Mouse (Mus musculus) c-Kit-positive CD71-positive TER-119-positive erythroid progenitor cells, embryonic 14.5 days (primary cell): Measurements from ENCODE around the gene Zfp981.
"Not testable (repeated sequence)": the region's sequence is repeated elsewhere in the genome, so short reads cannot be mapped to it uniquely, and the experiment has no call there.

Experiments
- DNase-seq: peaks from one replicate; pipeline ENCODE4 v3.0.0-alpha.2; 2013; ENCODE audit warnings: low spot score

Gene Zfp981

DNA sequence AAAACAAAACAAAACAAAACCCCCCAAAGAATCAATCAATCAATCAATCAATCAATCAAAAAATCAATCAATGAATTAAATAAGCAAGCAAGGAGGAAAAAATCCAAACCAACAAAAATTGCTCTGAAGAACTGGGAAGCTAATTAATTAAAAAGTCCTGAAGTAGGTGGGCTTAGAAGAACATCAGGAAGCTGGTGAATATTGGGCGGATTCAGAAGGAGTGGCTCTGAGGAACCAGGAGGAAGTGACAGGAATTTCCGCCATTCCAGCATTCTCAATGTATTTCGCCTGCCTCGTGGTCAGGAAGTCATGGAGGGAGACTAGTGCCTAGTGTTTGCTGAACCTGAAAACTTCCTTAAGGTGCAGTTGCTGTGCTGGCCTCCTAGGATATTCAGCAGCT is at the start of gene Zfp981:
TSS of gene Zfp981 (plus strand) at position 301 of the 400 bp plus-strand sequence.
- not testable (repeated sequence) for DNase-seq

DNA sequence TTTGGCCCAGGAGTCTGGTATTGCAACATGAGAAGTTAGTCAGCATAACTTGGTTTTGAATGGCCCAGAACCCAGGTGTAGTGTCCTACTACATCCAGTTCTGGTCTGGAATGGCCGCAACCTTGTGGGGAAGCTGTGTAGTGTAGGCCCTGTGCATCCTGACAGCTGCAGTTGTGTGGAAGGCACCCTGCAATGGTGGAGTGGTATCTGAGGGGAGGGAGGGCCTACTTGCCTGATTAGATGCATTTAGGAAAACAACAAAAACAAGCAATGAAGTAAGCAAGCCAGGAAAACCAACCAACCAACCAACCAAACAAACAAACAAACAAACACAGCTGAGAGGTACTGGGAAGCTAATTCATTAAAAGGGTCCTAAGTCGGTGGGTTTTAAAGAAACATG is 49.3 kb upstream of the Zfp981 start:
- not testable (repeated sequence) for DNase-seq

- DNase-seq, result not testable (repeated sequence)
Observed at GRCm38 (mm10) chr4:146454170-146454569, 47.7 kb upstream of the Zfp981 start.

DNA sequence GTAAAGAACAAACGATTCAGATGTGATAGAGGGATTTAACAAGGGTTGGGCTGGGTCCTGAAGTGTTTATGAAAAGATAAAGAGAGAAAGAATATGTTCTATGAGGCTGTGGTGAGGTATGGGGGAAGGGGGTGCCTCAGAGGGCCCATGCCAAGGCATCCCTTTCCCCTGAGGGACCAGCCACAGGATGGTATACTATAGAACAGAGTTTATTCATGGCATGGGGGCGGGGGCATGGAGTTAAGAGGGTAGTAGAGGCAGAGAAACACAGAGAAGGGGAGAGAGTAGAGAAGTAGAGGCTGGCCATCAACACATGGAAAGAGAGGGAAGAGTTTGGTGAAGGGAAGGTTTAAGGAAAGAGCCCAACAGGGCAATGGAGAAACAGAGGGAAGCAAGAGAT is 46.9 kb upstream of the Zfp981 start:
- DNase-seq, result no peak

- no peak for DNase-seq
Observed at GRCm38 (mm10) chr4:146455321-146455721, 46.5 kb upstream of the Zfp981 start.

GRCm38 (mm10) chr4:146456061-146456726 is 45.6 kb upstream of the Zfp981 start:
- DNase-seq, result no peak

DNA sequence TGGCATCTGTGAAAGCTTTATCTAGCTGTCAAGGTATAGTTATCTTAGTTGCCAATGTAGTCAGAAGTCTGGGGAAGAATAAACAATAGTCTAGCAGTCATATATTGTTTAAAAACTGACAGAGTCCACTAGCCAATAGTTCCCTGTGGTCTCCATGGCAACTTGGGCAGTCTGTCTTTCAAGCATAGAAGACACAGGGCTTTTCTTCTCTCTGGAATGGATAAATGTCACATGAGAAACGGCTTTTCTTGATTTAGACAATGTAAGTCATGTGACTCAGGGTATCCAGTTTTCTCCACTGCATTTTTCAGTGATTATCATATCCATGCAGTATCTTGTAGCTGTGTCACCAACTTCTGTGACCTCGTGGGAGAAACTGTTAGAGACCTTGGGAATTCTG is 44.7 kb upstream of the Zfp981 start:
- DNase-seq, result no peak

DNA sequence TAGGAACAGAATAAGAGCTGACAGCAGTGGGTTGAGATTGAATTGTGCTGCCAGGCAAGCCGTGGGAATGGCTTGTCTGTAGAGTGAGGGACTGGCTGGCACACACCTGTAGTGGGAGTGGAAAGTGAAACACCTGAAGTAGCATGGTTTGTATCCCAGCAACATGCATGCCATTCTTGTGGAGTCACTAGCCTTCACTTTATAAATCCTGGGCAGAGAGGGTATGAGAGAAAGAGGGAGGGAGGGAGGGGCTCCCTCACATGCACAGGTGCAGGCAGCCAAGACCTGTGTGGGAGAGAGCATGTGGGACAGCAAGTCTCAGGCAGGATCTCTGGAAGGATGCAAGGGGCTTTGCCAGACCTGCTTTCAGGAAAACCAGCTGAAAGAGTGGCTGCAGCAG is 44.1 kb upstream of the Zfp981 start:
- no peak for DNase-seq

DNA sequence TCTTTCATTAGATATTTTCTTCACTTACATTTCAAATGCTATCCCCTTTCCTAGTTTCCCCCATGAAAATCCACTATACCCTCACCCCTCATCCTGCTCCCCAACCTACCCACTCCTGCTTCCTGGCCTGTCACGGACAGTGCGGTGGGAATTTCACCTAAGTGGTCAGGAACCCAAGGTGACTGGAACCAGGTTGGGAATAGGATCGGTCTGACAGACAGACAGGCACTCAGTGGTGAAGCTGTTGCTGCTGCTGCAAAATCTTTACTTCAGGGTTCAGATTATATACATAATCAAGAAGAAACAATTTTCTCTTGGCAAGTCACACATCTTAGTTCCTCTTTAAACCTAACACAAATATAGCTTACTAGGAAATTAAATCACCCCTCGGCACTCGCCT is 42.0 kb upstream of the Zfp981 start:
- not testable (repeated sequence) for DNase-seq

DNA sequence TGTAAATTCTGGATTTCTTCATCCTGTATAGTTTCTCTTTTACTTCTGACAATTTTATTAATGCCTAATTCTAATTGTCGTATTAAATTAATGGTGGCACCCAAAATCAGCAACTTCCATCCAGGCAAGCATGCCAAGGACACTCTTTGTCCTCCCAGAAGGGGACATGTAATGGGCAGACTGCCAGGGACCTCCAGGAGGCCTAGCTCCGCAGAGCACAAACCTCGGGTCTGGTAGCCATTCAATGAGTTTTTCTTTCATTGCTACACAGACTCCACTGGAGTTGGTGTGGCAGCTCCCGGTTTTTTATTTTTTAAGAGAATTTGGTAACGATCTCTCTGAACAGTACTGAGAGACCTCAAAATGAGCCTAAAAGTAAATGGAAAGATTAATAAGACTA is 41.1 kb upstream of the Zfp981 start:
- DNase-seq, result not testable (repeated sequence)

DNA sequence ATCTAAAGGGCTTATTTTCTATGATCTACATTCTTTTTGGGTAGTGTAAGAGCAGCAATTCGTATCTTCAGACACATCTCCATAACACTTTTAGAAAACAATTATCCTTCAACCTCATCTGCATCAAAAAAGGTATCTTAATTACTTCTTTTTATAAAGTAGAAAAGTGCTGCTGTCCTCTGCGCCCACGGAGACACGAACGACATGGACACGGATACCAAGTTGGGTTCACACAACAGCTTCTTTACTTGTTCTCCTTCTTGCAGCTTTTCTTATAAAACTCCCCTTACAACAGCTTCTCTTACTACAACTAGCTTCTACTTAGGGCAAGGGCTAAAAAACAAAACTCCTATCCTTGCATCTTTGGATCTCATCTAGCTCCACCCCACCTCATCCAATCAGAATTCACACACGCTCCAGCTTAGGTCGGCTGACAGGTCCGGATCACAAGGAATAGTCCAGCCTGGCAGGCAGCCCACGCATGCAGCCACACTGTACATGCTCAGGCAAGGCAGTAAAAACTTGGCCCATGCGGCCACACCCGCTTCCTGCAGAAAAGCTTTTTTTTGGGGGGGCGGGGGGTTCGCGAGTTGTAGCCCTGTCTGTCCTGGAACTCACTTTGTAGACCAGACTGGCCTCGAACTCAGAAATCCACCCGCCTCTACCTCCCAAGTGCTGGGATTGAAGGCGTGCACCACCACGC is 38.0 kb upstream of the Zfp981 start:
- not testable (repeated sequence) for DNase-seq

DNA sequence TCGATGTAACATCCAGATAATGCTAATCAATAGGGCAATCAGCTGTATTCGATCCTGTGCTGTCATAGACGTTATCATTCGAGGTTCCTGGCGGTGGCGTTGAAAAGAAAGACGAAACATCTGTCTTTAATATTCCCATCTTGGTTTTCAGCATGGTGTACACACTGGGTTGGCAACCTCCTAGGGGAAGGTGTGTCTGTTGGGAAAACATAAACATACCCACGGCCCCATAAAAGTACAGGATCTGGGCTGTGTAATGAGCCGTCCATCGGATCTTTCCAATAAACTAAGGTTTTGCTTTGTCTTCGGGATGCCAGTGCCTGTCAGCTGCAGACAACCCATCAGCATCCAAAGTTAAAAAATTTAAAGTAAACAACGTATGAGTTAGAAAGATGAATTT is 31.8 kb upstream of the Zfp981 start:
- not testable (repeated sequence) for DNase-seq

DNA sequence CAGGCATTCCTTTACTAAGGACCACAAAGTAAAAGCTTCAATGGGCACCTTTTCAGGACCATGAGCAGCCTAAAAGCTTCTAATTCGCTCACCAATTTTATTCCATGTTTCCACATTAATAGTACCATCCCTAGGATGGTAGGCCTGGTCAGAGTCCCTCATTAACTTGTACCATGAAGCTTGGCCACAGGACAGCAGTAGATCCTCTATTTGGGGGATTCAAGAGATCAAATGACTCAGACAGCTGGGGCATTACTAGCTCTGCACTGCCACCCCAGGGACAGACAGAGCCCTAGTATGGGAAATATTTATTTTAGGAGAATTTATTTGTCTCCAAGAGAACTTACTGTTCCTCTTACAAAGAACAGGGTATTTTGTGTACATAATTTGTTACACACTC is 27.6 kb upstream of the Zfp981 start:
- DNase-seq, result not testable (repeated sequence)

- not testable (repeated sequence) for DNase-seq
Observed at GRCm38 (mm10) chr4:146474716-146475676, 26.8 kb upstream of the Zfp981 start.

DNA sequence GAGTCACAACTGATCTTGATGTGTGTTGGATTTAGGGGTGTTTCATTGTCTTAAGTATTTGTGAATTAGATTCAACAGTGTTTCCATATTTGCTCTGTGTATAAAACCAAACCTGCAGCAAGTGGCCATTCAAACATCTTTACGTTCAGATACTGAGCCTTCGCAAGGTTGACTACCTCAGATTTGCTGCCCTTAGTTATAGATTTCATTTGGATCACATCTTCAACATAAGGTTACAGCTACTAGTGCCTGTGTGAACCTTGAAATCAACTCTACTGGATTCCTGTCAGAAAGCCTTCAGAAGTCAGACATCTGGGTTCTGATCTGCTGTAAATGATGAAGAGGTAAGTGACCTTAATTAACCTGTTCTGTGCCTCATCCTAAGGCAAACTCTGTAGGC is 25.6 kb upstream of the Zfp981 start:
- not testable (repeated sequence) for DNase-seq

GRCm38 (mm10) chr4:146476959-146477358 is 24.9 kb upstream of the Zfp981 start:
- DNase-seq, result not testable (repeated sequence)

GRCm38 (mm10) chr4:146480376-146481096 is 21.3 kb upstream of the Zfp981 start:
- not testable (repeated sequence) for DNase-seq

- DNase-seq, result not testable (repeated sequence)
Observed at GRCm38 (mm10) chr4:146482546-146482945, 19.3 kb upstream of the Zfp981 start.

DNA sequence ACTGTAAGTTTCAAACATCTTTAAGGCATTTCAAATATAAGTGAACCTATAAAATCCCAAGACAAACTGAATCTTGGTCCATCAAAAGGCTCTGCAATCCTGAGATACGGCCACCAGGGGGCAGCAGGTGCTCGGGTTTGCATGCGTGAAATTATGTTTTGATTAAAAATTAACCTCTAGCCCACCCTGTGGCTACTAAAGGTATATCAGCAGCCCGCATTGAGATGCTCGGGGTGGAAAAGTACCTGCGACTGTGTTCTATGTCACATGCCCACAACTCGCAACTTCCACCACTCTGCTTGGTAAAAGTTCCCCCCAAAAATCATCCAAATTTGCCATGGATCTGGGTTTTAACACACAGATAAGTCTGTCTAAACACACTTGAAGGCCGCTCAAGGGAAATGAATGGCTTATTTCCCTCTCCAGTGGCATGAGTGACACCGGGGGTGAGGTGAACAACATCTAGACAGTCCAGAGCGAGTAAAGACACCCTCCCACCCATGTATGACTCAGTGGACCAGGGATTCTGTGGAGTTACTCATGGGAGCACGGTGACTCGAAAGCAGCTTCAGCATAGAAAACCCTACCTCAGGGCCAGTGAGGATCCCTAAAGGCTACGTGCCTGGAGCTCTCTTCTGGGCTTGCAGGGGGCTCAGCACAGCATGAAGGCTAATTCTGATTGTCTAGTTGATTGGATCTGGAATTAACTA is 18.1 kb upstream of the Zfp981 start:
- DNase-seq, result not testable (repeated sequence)

- DNase-seq, result not testable (repeated sequence)
Observed at GRCm38 (mm10) chr4:146484676-146485075, 17.2 kb upstream of the Zfp981 start.
